Comparison of ENCODE assay signal across 8 mouse cellular contexts in the genomic region with DNA sequence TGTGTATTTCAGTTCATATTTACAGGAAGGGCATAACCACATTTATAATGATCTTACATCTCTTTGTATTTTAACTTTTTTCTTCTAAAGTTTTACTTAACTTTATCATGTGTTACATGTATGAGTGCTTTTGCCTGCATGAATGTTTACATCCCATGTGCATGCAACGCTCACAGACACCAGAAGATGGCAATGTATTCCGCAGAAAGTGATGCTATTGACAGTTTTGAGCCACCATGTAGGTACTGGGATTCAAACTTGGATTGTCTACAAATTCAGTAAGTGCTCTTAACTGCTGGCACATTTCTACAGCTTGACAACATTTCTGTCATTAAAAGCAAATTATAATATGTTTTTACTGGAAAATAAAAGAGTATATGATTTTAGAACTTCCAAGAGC. TPM values are rescaled to one million over a fixed set of nuclear protein-coding genes. Genes with fewer than 3 reads are reported as not detected.
DNase-seq lines count a peak whose midpoint lies in the region; ATAC-seq and TF ChIP-seq lines count a peak whose summit lies in the region.
"Had no signal": no experiment of that assay in that cellular context is flagged by ENCODE, and none has a peak within 500 bp of the region (broad histone marks: within the 10 kb centered on the region; RNA-seq: fewer than 3 reads in every experiment).

No protein-coding gene starts in this region.

- H3K9ac ChIP-seq in liver, adult 2 months (ENCODE audit: low read depth, low read length): no peak overlapping the region
- H3K9ac ChIP-seq in liver, embryonic 11.5 days (ENCODE audit: low read depth, low read length): no peak overlapping the region
- H3K9ac ChIP-seq in hindbrain, embryonic 16.5 days (ENCODE audit: low read depth, low read length): no peak overlapping the region
- H3K9ac ChIP-seq in lung, embryonic 14.5 days: no peak overlapping the region

- peak; percentile 72 for DNase-seq in liver, adult 2 months (ENCODE audit: extremely low read depth, low read depth, low spot score)
- no peak for DNase-seq in liver, embryonic 11.5 days (ENCODE audit: low spot score)
- DNase-seq in Patski (ENCODE audit: low read depth, low spot score): peak; percentile 15
- DNase-seq in embryo, embryonic 10 days (ENCODE audit: low spot score): peak; percentile 70
- peak; percentile 84 for DNase-seq in lung, embryonic 14.5 days
- DNase-seq in retina, postnatal 7 days (ENCODE audit: low read depth, low spot score): peak; percentile 21

- in situ Hi-C loops in Patski (cut with MboI; ENCODE audit: low pct_unique_long_range_greater_than_20kb): loop anchor here (5.0 to 25.0 kb wide), 6 partner anchors 184 to 897 kb away; a partner anchor contains a TSS

- no peak for TF ChIP-seq POLR2A in liver, adult 2 months (IDR thresholded peaks at IDR 0.05; ENCODE audit: extremely low read depth, insufficient read depth, low read length)

- no peaks in the 10 kb centered on the region for H3K4me1 ChIP-seq in liver, adult 2 months (ENCODE audit: control insufficient read depth, insufficient read depth, low read length)
- H3K4me1 ChIP-seq in liver, embryonic 11.5 days (replicated peaks; ENCODE audit: control insufficient read depth, insufficient read depth, low read length): no peaks in the 10 kb centered on the region
- no peaks in the 10 kb centered on the region for H3K4me1 ChIP-seq in hindbrain, embryonic 16.5 days (ENCODE audit: control insufficient read depth, insufficient read depth, low read depth, low read length)
- H3K4me1 ChIP-seq in lung, embryonic 14.5 days (ENCODE audit: insufficient read depth): no peaks in the 10 kb centered on the region

- CTCF ChIA-PET in Patski (lab: Charles Lee): interaction anchor here (0.7 to 4.2 kb wide), 18 partner anchors 8 to 892 kb away, joined by 3 to 28 read pairs (median 4); no protein-coding TSS in a partner anchor

- ATAC-seq in liver, embryonic 11.5 days (replicated peaks; ENCODE audit: low FRiP score): no peak
- ATAC-seq in Patski: no peak
- 0 out of 2 replicates have a peak, but pooled peaks have one; percentile 63 for ATAC-seq in hindbrain, embryonic 16.5 days
- no peak for ATAC-seq in lung, embryonic 14.5 days (ENCODE audit: insufficient read depth)

- H3K36me3 ChIP-seq in liver, adult 2 months (ENCODE audit: control insufficient read depth, insufficient read depth, low read length): no peaks in the 10 kb centered on the region
- no peaks in the 10 kb centered on the region for H3K36me3 ChIP-seq in liver, embryonic 11.5 days (ENCODE audit: control insufficient read depth, insufficient read depth, low read length)
- H3K36me3 ChIP-seq in hindbrain, embryonic 16.5 days (ENCODE audit: control insufficient read depth, insufficient read depth, low read length): no peaks in the 10 kb centered on the region
- H3K36me3 ChIP-seq in lung, embryonic 14.5 days (ENCODE audit: insufficient read depth): no peaks in the 10 kb centered on the region

- H3K79me2 ChIP-seq in liver, adult 2 months (ENCODE audit: control insufficient read depth, insufficient read depth, low read length): no peaks in the 10 kb centered on the region

- no peak overlapping the region for H3K4me2 ChIP-seq in liver, embryonic 11.5 days
- H3K4me2 ChIP-seq in hindbrain, embryonic 16.5 days (ENCODE audit: low read length): no peak overlapping the region
- no peak overlapping the region for H3K4me2 ChIP-seq in lung, embryonic 14.5 days

- WGBS in liver, adult 2 months: 10% methylated on average over 2 of the region's 2 CpGs
- WGBS in liver, embryonic 11.5 days: 15% methylated on average over 2 of the region's 2 CpGs
- 31% methylated on average over 2 of the region's 2 CpGs for WGBS in hindbrain, embryonic 16.5 days
- WGBS in lung, embryonic 14.5 days: 14% methylated on average over 2 of the region's 2 CpGs

- no peak overlapping the region for H3K27ac ChIP-seq in liver, adult 2 months (replicated peaks; ENCODE audit: insufficient read depth, low read depth, low read length)
- H3K27ac ChIP-seq in liver, embryonic 11.5 days (ENCODE audit: low read depth, low read length): no peak overlapping the region
- no peak overlapping the region for H3K27ac ChIP-seq in hindbrain, embryonic 16.5 days (ENCODE audit: low read depth, low read length)
- no peak overlapping the region for H3K27ac ChIP-seq in lung, embryonic 14.5 days (ENCODE audit: low read depth)

- no peaks in the 10 kb centered on the region for H3K9me3 ChIP-seq in liver, embryonic 11.5 days (ENCODE audit: control insufficient read depth, low read length)
- no peaks in the 10 kb centered on the region for H3K9me3 ChIP-seq in hindbrain, embryonic 16.5 days (ENCODE audit: control insufficient read depth, low read length)
- no peaks in the 10 kb centered on the region for H3K9me3 ChIP-seq in lung, embryonic 14.5 days (ENCODE audit: low read depth, low read length)

- peak; percentile 65 for TF ChIP-seq CTCF in liver, adult 2 months (IDR thresholded peaks at IDR 0.05; ENCODE audit: low read depth, low read length)
- peak; percentile 86 for TF ChIP-seq CTCF in Patski (IDR thresholded peaks at IDR 0.05)
- peak; percentile 79 for TF ChIP-seq CTCF in lung, embryonic 14.5 days (IDR thresholded peaks at IDR 0.05; ENCODE audit: low read depth)

- POLR2A ChIA-PET in Patski (lab: Charles Lee): interaction anchor here (0.6 kb wide), 1 partner anchor 13 kb away, joined by 3 read pairs; no protein-coding TSS in a partner anchor

- H3K27me3 ChIP-seq in liver, adult 2 months (ENCODE audit: control insufficient read depth, insufficient read depth, low read length): no peaks in the 10 kb centered on the region
- H3K27me3 ChIP-seq in liver, embryonic 11.5 days (replicated peaks; ENCODE audit: control insufficient read depth, insufficient read depth, low read length): no peaks in the 10 kb centered on the region
- H3K27me3 ChIP-seq in Patski: peaks cover 7% of the 10 kb centered on the region
- H3K27me3 ChIP-seq in hindbrain, embryonic 16.5 days (replicated peaks; ENCODE audit: control insufficient read depth, insufficient read depth, low read length): no peaks in the 10 kb centered on the region
- H3K27me3 ChIP-seq in lung, embryonic 14.5 days (ENCODE audit: insufficient read depth, low read length): no peaks in the 10 kb centered on the region

- H3K4me3 ChIP-seq in liver, adult 2 months (ENCODE audit: insufficient read depth, low read depth, low read length): no peak overlapping the region
- no peak overlapping the region for H3K4me3 ChIP-seq in liver, embryonic 11.5 days (ENCODE audit: low read depth, low read length)
- H3K4me3 ChIP-seq in hindbrain, embryonic 16.5 days (ENCODE audit: low read length): no peak overlapping the region
- no peak overlapping the region for H3K4me3 ChIP-seq in lung, embryonic 14.5 days (ENCODE audit: low read depth, low read length)

RNA-seq across cellular contexts. Expression of a gene that starts 9.9 kb away (rescaled TPM):
- not detected in 2 replicates for total RNA-seq in liver, adult 2 months (2014; rRNA removed)
- not detected in 2 replicates for polyA plus RNA-seq in liver, adult 2 months (2012; rRNA removed)
- polyA plus RNA-seq in liver, embryonic 11.5 days (2014; fragmentation: Nextera tagmentation; extraction: Ambion mirVana): not detected in 2 replicates
- polyA plus RNA-seq in Patski (2021): not detected
- polyA plus RNA-seq in hindbrain, embryonic 16.5 days (2015; fragmentation: Nextera tagmentation; extraction: Ambion mirVana): not detected in 2 replicates
- polyA plus RNA-seq in lung, embryonic 14.5 days (2014; fragmentation: Nextera tagmentation; extraction: Ambion mirVana): not detected in 2 replicates
- polyA plus RNA-seq: gonadal fat pad, adult 2 months had no signal

RNA-seq across cellular contexts. Expression of a gene that starts 54.2 kb away (rescaled TPM):
- not detected in 2 replicates for total RNA-seq in liver, adult 2 months (2014; rRNA removed)
- polyA plus RNA-seq in liver, adult 2 months (2012; rRNA removed): not detected in 2 replicates
- not detected in 2 replicates for polyA plus RNA-seq in liver, embryonic 11.5 days (2014; fragmentation: Nextera tagmentation; extraction: Ambion mirVana)
- not detected for polyA plus RNA-seq in Patski (2021)
- not detected in 2 replicates for polyA plus RNA-seq in hindbrain, embryonic 16.5 days (2015; fragmentation: Nextera tagmentation; extraction: Ambion mirVana)
- not detected in 2 replicates for polyA plus RNA-seq in lung, embryonic 14.5 days (2014; fragmentation: Nextera tagmentation; extraction: Ambion mirVana)
- polyA plus RNA-seq: gonadal fat pad, adult 2 months had no signal
